Mouse (Mus musculus) layer of hippocampus, adult 6 months (tissue): Measurements from ENCODE around the gene Olfr115. TPM values are rescaled to one million over a fixed set of nuclear protein-coding genes. Genes with fewer than 3 reads are reported as not detected.

Source experiments
- long read RNA-seq, 2 experiments: library from polyadenylated mRNA; unstranded; transcript quantifications; one replicate each; pipeline ENCODE4 v2.0.0; 2019 to 2020
- polyA plus RNA-seq: library from polyadenylated mRNA; unstranded; fragments of <200 nt; fragmentation: Nextera tagmentation; gene quantifications from 2 replicates; pipeline ENCODE4 v1.2.3, GENCODE M21; 2021

Gene Olfr115
- polyA plus RNA-seq: not detected in 2 replicates
- long read RNA-seq, experiment 1: 0 reads
- long read RNA-seq, experiment 2: 0 reads

DNA sequence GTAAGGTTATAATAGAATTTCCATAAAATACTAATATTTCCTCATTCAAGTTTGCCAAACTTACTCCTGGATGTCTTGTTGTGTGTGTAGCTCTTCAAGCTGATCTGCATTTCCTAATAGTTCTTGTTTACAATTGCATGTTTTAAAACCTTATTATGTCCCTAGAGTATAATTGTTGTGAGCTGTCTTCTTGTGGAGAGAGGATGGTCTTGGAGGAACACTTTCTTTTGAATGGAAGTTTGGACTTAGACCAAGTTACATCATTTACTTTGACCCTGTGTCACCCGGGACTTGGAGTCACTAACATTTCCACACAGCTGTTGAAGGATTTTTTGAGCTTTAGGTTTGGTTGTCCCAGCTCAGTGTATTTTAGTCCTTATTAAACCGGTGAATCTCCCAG is at the start of gene Olfr115, which contains the start of gene Olfr116:
Olfr115 (minus strand) TSS at position 101 of the 400 bp plus-strand sequence.
Olfr116 (minus strand) TSS at position 191 of the 400 bp plus-strand sequence.

DNA sequence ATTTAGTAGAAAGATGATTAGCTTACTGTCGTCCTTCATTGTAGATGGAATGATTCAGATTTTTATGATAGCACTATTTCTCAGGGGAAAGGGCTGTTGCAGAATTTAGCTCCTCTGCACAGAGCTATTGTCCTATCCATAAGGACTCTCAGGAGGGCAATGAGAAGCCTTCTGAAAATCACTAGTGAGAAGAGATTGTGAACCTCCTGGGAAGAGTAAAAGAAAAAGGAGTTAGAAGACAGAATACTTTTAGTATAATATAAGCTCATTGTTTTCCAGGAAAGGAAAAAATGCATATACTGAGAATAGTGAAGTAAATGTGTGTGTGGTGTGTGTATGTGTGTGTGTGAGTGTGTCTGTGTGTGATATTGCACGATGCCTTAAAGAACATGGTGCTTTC is 39.8 kb upstream of the Olfr115 start, which contains the start of gene Olfr118:
Olfr118 (plus strand) TSS at position 301 of the 400 bp plus-strand sequence.

DNA sequence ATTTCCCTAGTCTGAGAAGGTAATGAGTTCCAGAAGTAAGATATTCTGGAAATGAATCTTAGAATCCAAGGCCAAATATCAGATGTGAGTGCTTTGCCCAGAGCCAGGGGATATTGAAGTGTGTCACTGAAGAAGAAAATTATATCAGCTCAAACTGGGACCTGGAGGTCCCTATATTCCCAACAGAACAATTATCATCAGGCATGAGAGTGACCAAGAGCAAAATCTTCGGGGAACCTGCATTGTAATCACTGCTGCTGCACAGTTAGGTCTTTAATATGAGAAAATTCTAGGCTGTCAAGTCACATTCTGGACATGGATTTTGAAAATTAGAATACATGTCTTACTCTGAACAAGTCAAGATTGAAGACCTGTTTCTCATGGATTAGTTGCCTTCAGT is 36.8 kb upstream of the Olfr115 start, which contains the start of gene Olfr117:
Olfr117 (minus strand) TSS at position 101 of the 400 bp plus-strand sequence.

DNA sequence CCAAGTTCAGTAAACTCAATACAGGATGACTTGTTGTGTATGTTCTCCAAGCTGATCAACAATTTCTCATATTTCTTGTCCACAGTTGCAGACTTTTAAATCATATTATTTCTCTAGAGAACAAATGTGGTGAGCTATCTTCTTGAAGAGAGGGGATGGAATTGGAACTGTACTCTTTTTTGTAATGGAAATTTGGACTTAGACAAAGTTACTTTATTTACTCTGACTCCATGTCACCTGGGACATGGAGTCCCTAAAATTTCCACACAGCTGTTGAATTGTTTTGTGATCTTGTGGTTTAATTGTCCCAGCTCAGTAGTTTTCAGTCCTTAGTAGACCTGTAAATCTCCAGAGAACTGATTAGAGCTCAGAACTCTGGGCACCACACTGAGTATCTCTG is 34.3 kb downstream of the Olfr115 start, which contains the start of gene Olfr114:
Olfr114 (minus strand) TSS at position 101 of the 400 bp plus-strand sequence.

DNA sequence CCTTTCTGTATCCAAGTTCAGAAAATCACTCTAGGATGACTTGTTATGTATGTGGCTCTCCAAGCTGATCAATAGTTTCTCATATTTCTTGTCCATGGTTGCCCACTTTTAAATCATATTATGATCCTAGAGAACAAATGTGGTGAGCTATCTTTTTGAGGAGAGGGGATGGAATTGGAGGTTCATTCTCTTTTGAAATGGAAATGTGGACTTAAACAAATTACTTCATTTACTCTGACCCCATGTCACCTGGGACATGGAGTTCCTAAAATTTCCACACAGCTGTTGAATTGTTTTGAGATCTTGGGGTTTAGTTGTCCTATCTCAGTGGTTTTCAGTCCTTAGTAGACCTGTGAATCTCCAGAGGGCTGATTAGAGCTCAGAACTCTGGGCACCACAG is 49.3 kb downstream of the Olfr115 start, which contains the start of gene Olfr113:
Olfr113 (minus strand) TSS at position 101 of the 400 bp plus-strand sequence.

DNA sequence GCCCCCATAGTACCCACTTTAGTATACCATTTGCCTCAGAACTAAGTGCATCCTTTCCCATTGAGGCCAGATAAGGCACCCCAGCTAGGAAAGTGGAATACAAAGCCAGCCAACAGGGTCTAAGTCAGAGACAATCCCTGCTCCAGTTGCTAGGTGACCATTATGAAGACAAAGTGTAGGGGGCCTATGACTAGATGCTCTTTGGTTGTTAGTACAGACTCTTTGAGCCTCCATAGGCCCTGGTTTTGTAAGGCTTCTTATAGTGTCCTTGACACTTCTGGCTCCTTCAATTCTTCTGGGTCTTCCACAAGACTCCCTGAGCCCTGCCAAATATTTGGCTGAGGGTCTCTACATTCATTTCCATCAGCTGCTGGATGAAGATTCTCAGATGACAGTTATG is 57.6 kb downstream of the Olfr115 start, which contains the start of gene Olfr112:
Olfr112 (minus strand) TSS at position 101 of the 400 bp plus-strand sequence.

Other genes with a start within 250 kb of the Olfr115 start
- not detected in 2 replicates for gene Olfr105-ps, start 248.1 kb downstream of the Olfr115 start, polyA plus RNA-seq
- gene Olfr106-ps, start 236.7 kb downstream of the Olfr115 start, polyA plus RNA-seq: not detected in 2 replicates
- not detected in 2 replicates for gene Olfr107, start 227.9 kb downstream of the Olfr115 start, polyA plus RNA-seq
- not detected in 2 replicates for gene Olfr108, start 181.6 kb downstream of the Olfr115 start, polyA plus RNA-seq
- gene Olfr109, start 168.2 kb downstream of the Olfr115 start, polyA plus RNA-seq: not detected in 2 replicates
- gene H2-M2, start 143.6 kb downstream of the Olfr115 start, polyA plus RNA-seq: not detected in 2 replicates
- not detected in 2 replicates for gene Olfr110, start 134.6 kb downstream of the Olfr115 start, polyA plus RNA-seq
- not detected in 2 replicates for gene Olfr111, start 119.1 kb downstream of the Olfr115 start, polyA plus RNA-seq
- not detected in 2 replicates for gene Olfr112, start 57.7 kb downstream of the Olfr115 start, polyA plus RNA-seq
- not detected in 2 replicates for gene Olfr113, start 49.4 kb downstream of the Olfr115 start, polyA plus RNA-seq
- not detected in 2 replicates for gene Olfr114, start 34.4 kb downstream of the Olfr115 start, polyA plus RNA-seq
- gene Olfr116, start 90 bp upstream of the Olfr115 start, polyA plus RNA-seq: not detected in 2 replicates
- gene Olfr117, start 36.7 kb upstream of the Olfr115 start, polyA plus RNA-seq: not detected in 2 replicates
- gene Olfr118, start 39.9 kb upstream of the Olfr115 start, polyA plus RNA-seq: not detected in 2 replicates
- gene Olfr119, start 69.5 kb upstream of the Olfr115 start, polyA plus RNA-seq: not detected in 2 replicates
- not detected in 2 replicates for gene Olfr120, start 94.7 kb upstream of the Olfr115 start, polyA plus RNA-seq
- not detected in 2 replicates for gene Olfr121, start 121.7 kb upstream of the Olfr115 start, polyA plus RNA-seq
- gene Olfr122, start 141.5 kb upstream of the Olfr115 start, polyA plus RNA-seq: not detected in 2 replicates
- gene Olfr123, start 166.4 kb upstream of the Olfr115 start, polyA plus RNA-seq: not detected in 2 replicates
- gene Olfr124, start 172.8 kb upstream of the Olfr115 start, polyA plus RNA-seq: not detected in 2 replicates
- not detected in 2 replicates for gene Olfr125, start 205.8 kb upstream of the Olfr115 start, polyA plus RNA-seq
- not detected in 2 replicates for gene Olfr126, start 220.4 kb upstream of the Olfr115 start, polyA plus RNA-seq